Mouse (Mus musculus) spleen, postnatal 36 days (tissue): ENCODE data around the gene Zfp963.
"Not testable (repeated sequence)": the region's sequence is repeated elsewhere in the genome, so short reads cannot be mapped to it uniquely, and the experiment has no call there.

Source experiments
- DNase-seq, 2 experiments: peaks; one replicate each; pipeline ENCODE4 v3.0.0; 2022; ENCODE audit warnings: low spot score in 2 of 2, mixed read lengths in 1 of 2

The Zfp963 gene

DNA sequence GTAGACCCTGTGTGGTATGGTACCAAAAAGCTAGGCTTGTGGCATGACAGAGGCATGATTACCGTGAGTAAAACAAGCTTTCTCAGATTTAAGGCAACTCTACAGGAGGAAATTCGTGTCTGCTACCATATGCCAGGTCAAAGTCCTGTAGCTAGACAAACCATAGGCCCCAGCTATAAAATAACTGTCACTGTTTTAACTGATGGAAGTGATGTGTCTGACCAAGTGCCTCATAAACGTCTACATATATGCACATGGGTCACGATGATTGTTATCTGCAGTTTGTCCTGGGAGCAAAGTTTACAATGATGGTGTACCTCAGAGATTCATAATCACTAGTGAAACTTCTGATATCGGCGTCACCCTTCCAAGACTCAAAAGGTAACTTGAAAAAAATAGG lies 9.0 kb downstream of the Zfp963 start:
- DNase-seq: no peak

DNA sequence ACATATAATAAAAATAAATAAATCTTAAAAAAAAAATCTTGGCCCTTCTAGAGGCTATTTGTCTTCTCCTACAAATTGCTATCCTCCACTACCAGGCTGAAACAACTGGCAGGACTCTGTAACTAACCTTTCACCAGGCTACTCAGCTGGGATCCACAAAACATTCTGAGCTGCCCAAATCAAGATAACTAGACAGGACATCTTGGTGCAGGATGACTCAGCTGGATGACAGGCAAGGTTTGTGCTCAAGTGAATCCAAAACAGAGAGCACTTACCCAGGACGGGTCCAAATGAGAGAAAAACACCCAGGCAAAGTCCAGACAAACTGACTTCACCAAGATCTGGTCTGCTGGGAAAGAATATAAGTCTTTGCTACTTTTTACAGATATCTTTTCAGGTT lies 14.3 kb downstream of the Zfp963 start:
- DNase-seq: no peak

DNA sequence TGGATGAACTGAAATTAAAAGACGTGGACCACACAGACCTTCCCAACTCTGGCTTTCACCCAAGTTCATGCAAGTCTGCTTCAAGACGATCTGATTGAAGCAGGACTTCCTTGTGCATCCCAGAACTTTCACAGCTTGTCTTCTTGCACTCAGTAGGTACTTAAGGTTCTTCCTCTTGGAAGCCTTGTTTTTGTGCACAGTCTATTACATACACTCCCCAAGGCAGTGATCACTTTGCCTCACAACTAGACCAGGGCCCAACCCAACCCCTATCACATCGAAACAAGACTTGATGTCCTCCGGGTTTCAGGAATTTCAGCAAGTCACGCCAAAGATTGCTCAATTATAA lies 32.6 kb downstream of the Zfp963 start:
- DNase-seq: no peak

DNA sequence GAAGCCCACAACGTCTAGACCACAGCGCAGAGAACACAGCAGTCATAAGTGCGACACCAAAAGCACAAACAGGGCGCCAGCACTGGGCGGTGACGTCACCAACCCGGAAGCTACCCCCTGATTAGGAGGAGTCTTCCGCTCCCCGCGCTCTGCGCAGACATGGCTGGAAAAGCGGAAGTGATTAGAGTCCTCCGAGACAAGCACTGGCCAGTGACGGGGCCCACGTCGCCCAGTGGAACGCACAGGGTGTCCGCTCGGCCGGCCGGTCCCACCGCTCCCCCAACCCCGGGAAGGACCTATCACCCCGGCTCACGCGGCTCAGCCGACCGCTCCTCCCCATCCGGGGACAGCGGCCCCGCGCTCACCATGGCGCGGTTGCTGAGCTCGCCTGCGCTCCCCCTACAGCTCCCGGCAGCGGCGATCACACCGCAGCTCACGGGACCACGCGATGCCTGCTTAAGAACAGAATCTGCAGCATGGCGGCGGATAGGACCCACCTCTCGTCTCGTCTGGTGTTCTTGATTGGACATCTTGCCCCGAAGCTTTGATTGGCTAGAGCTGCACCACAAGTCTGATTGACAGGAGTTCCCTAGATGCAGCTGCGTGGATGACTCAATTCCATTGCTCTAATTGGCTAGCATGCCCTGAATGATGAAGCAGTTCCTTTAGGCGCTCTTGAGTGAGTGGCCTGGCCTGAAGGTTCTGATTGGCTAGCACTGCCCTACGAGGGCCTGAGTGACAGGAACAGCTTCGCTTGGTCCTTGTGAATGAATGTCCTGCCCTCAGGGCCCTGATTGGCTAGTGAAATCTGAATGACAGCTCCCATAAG lies 33.2 kb downstream of the Zfp963 start:
- peak; percentile 98 for DNase-seq

DNA sequence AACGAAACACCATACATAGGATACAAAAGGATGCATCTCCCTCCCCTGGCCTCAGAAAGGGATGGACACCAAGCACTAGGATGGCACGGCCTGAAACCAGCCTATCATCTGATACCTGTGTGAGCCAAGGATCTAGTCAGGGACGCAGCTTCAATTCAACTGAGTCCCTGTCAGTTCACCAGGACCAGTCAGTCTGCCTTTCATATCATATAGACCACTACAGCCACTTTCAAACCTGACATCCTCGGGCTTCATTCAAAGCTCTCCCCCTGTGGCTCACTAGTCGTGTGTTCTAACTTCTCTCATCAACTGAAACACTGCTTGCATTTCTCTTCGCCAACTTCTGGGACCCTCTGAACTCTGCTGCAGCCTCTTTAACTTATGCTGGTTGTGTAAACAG lies 34.4 kb downstream of the Zfp963 start:
- DNase-seq: no peak

DNA sequence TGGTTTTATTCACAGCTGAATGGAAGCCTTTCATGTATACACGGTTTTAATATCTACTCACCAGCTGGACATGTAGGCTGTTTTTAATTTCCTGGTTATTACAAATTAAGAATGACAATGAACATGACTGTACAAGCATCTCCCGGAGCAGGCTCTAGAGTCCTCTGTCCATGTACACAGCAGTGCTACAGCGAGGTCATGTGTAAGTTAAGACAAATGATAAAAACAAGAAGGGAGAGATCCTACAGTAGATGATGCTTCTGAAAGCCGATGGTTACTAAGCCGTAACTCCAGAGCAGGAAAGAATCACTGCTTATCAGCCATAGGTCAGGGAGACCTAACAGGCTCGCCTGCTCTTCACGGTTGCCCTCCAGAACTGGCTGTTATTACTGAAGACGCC lies 36.3 kb downstream of the Zfp963 start:
- DNase-seq: no peak

DNA sequence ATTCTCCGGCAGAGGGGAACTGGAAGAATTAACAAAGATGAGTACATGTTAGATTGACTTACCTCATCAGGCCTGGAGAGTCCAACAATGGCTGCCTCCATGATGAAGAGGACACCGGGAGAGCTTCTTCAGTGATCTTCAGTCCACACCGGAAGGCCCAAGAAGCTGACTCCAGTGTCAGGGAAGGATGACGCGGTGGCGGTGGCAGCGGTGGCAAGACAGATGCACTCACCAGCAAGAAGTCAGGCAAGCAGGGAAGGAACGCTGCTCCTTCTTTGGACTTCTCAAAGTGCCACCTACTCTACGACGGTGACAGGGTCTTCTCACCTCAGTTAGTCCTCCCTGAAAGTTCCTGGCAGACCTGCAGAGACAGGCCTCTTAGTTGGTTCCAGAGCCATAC lies 39.1 kb downstream of the Zfp963 start, which contains the start of gene Zfp869:
Gene Zfp869, minus strand, starts transcription at position 101 of the 400 bp plus-strand sequence.
- DNase-seq: not testable (repeated sequence)

DNA sequence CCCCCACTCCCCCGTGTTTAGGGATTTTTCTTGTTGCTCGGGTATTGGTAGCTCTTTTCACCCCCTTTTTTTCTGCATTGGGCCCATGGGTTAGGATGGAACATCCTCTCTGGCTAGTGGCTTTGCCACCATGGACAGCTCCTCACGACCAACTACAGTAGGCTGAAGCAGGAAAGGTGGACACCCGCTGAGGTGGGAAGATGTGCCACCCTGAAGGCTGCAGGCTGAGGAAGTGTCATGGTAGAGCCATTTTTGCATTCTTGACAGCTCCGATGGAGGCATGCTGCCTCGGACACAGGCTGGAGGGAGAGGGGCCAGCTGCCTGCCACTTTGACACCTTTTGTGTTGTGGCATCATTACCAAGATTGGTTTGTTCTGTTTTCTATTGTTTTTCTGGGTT lies 48.0 kb downstream of the Zfp963 start:
- DNase-seq: no peak
